Mouse (Mus musculus): Measurements from ENCODE around the gene Metap1. TPM values are rescaled to one million over a fixed set of nuclear protein-coding genes. Genes with fewer than 3 reads are reported as not detected.

The Metap1 gene
- polyA plus RNA-seq, 1 experiment from 2014 or later: 51.8 TPM

DNA sequence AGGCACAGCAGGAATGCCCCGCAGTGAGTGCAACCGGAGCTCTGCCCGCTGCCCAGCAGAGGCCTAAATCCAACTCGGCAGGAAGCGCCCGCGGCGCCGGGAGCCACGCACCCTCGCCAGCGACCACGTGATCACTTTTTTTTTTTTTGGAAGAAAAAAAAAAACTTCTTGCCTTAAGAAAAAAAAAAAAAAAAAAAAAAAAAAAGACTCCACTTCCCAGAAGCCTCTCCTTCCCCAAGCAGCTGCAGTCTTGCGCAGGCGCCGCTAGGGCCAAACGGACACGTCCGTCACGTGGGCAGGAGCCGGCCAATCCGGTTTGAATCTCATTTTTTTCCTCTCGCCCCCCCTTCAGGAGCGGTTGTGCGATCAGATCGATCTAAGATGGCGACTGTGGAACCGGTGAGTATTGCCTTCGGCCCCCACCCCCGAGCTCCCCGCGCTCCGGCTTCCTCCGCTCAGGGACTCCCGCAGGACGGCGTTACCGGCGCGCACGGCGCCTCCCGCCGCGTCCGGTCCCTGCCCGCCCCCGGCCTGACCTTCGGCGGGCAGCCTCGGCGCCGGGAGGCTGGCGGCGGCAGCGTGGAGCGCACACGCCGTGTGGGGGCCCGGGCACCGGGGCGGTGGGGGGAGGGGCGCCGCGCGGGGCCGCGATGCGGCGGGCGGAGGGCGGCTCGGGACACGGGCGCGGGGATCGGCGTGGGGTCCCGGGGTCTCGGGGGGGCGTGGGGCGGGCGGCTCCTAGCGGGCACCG is 37.8 kb upstream of the Metap1 start:
- 2% methylated on average over 69 of the region's 85 CpGs for WGBS
- ATAC-seq (replicated peaks; ENCODE audit: low FRiP score) (peak; percentile 89), DNase-seq (ENCODE audit: low spot score) (peak; percentile 91)
- Histone ChIP-seq H3K4me2 (peak overlapping the region; percentile 91), H3K4me1 (replicated peaks; ENCODE audit: control insufficient read depth, insufficient read depth, low read length) (peaks cover 33% of the 10 kb centered on the region), H3K4me3 (ENCODE audit: low read depth, low read length) (peak overlapping the region; percentile 100), H3K9ac (ENCODE audit: low read depth, low read length) (peak overlapping the region; percentile 99), H3K27ac (ENCODE audit: low read depth, low read length) (peak overlapping the region; percentile 97), H3K36me3 (ENCODE audit: control insufficient read depth, insufficient read depth, low read length) (no peaks in the 10 kb centered on the region), H3K9me3 (ENCODE audit: control insufficient read depth, low read length) (no peaks in the 10 kb centered on the region), H3K27me3 (replicated peaks; ENCODE audit: control insufficient read depth, insufficient read depth, low read length) (no peaks in the 10 kb centered on the region)

DNA sequence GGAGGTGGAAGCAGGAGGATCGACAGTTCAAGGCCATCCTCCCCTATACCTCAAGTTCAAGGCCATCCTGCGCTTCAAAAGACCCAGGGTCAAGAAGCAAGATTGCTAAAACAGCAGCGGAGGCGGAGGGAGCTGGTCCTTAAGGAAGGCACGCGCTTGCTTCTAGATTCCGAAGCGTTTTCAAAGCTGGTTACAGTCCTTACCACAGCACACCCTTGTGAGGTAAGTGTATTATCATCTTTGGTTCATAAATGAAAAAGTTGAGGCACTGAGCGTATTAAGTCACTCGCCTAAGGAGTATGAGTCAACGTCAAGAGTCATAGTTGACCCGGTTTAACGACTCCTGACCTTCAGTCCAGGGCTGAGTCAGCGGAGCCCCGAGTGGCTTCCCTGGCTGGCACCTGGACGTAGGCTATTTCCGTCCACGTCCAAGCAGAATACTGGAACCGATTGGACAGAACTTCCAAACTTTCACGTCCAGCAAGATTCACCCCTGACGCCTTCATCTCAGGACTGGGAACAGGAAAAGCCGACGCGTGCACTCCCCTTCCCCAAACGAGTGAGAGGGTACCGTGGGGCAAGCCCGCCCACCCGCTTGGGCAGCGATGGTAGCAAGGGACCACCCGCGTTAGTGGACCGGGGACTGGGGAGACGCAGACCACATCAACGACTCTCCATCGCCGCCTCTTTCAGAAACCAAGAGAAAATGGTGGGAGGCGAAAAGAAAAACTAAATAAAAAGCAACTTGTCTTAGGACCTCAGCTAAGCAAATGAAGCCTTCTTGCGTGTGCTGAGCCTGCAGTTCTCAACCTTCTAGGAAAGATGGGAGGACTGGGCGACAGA is 37.0 kb upstream of the Metap1 start, which contains the start of gene Eif4e:
TSS of gene Eif4e (plus strand) at position 107 of the 843 bp plus-strand sequence.
- ATAC-seq (replicated peaks; ENCODE audit: low FRiP score) (peak; percentile 40), DNase-seq (ENCODE audit: low spot score) (no peak)
- Histone ChIP-seq H3K9me3 (ENCODE audit: control insufficient read depth, low read length) (no peaks in the 10 kb centered on the region), H3K4me3 (ENCODE audit: low read depth, low read length) (peak within 1 kb of the TSS; percentile 100), H3K27ac (ENCODE audit: low read depth, low read length) (peak within 1 kb of the TSS; percentile 88), H3K36me3 (ENCODE audit: control insufficient read depth, insufficient read depth, low read length) (no peaks in the 10 kb centered on the region), H3K4me2 (peak within 1 kb of the TSS; percentile 91), H3K9ac (ENCODE audit: low read depth, low read length) (peak within 1 kb of the TSS; percentile 99), H3K4me1 (replicated peaks; ENCODE audit: control insufficient read depth, insufficient read depth, low read length) (peaks cover 25% of the 10 kb centered on the region), H3K27me3 (replicated peaks; ENCODE audit: control insufficient read depth, insufficient read depth, low read length) (no peaks in the 10 kb centered on the region)
- WGBS: 1% methylated on average over 39 of the region's 39 CpGs

DNA sequence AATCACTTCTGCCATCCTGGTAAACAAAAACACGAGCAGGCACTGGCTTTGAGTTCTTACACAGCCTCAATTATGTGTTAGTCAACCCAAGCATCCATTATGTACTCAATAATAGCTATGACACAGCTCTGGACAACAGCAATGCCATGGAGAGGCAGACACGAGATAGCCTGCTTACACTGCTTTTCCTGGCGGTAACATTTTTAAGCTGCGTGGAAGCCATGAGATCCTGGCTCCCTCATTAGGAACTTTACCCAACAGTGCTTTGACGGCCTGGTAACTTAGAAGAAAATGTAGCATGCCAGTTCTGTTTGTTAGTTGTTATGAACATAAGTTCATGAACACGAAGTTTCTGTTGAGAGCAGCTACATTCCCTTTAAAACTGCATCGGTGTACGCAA is 36.2 kb upstream of the Metap1 start:
- Histone ChIP-seq H3K4me3 (ENCODE audit: low read depth, low read length) (peak overlapping the region; percentile 100), H3K9ac (ENCODE audit: low read depth, low read length) (peak overlapping the region; percentile 91), H3K4me1 (replicated peaks; ENCODE audit: control insufficient read depth, insufficient read depth, low read length) (peaks cover 20% of the 10 kb centered on the region)

DNA sequence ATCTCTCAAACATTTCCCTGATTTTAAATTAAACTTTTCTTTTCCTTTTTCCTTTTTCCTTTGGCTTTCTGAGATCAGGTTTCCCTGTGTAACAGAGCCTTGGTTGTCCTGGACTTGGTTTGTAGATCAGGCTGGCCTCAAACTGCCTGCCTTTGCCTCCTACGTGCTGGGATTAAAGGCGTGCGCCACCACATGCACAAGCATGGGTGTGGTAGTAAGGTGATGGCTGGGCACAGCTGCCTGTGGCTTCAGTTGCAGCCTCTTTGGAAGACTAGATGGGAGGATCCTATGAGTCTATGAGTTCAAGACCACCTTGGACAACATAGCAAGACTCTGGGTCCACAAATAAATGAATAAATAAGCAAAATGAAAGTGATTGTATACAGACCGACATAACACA is 34.6 kb upstream of the Metap1 start:
- H3K4me3 ChIP-seq (ENCODE audit: low read depth, low read length): no peak overlapping the region
- DNase-seq (ENCODE audit: low spot score) (peak; percentile 24), ATAC-seq (replicated peaks; ENCODE audit: low FRiP score) (no peak)

More for the DNA sequence above, 36.2 kb upstream of the Metap1 start:
- H3K27ac ChIP-seq (ENCODE audit: low read depth, low read length): no peak overlapping the region
- ATAC-seq (replicated peaks; ENCODE audit: low FRiP score) (no peak), DNase-seq (ENCODE audit: low spot score) (no peak)
- H3K36me3 ChIP-seq (ENCODE audit: control insufficient read depth, insufficient read depth, low read length): no peaks in the 10 kb centered on the region
- peak overlapping the region; percentile 91 for H3K4me2 ChIP-seq
- no peaks in the 10 kb centered on the region for H3K27me3 ChIP-seq (replicated peaks; ENCODE audit: control insufficient read depth, insufficient read depth, low read length)
- H3K9me3 ChIP-seq (ENCODE audit: control insufficient read depth, low read length): no peaks in the 10 kb centered on the region
- WGBS: 62% methylated on average over 8 of the region's 8 CpGs

DNA sequence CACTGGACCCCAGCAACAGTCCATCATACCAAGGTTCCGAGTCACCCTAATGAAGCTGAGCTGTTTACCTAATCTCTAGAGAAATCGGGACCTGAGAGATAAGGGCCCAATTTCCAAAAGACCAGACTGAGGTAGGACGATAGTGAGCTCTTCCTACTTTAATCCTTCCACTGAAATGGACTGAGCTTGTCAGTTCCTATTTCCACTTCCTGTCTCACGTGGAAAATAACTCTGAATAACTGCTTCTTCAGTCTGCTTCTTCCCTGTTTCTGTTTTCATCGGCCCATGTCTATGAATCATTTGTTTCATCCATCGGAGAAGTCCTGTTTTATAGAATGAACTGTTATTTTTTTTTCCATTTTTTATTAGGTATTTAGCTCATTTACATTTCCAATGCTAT is 29.9 kb upstream of the Metap1 start:
- DNase-seq (ENCODE audit: low spot score) (no peak), ATAC-seq (replicated peaks; ENCODE audit: low FRiP score) (no peak)
- Histone ChIP-seq H3K36me3 (ENCODE audit: control insufficient read depth, insufficient read depth, low read length) (no peaks in the 10 kb centered on the region), H3K27me3 (replicated peaks; ENCODE audit: control insufficient read depth, insufficient read depth, low read length) (no peaks in the 10 kb centered on the region), H3K27ac (ENCODE audit: low read depth, low read length) (no peak overlapping the region), H3K4me3 (ENCODE audit: low read depth, low read length) (no peak overlapping the region), H3K9me3 (ENCODE audit: control insufficient read depth, low read length) (no peaks in the 10 kb centered on the region), H3K4me2 (no peak overlapping the region), H3K4me1 (replicated peaks; ENCODE audit: control insufficient read depth, insufficient read depth, low read length) (no peaks in the 10 kb centered on the region), H3K9ac (ENCODE audit: low read depth, low read length) (no peak overlapping the region)
- WGBS: 63% methylated on average over 6 of the region's 6 CpGs

More for the DNA sequence above, 34.6 kb upstream of the Metap1 start:
- Histone ChIP-seq H3K4me1 (replicated peaks; ENCODE audit: control insufficient read depth, insufficient read depth, low read length) (peaks cover 6% of the 10 kb centered on the region), H3K9me3 (ENCODE audit: control insufficient read depth, low read length) (no peaks in the 10 kb centered on the region), H3K36me3 (ENCODE audit: control insufficient read depth, insufficient read depth, low read length) (no peaks in the 10 kb centered on the region), H3K27me3 (replicated peaks; ENCODE audit: control insufficient read depth, insufficient read depth, low read length) (no peaks in the 10 kb centered on the region), H3K27ac (ENCODE audit: low read depth, low read length) (no peak overlapping the region), H3K4me2 (no peak overlapping the region), H3K9ac (ENCODE audit: low read depth, low read length) (no peak overlapping the region)
- 92% methylated on average over 4 of the region's 4 CpGs for WGBS

DNA sequence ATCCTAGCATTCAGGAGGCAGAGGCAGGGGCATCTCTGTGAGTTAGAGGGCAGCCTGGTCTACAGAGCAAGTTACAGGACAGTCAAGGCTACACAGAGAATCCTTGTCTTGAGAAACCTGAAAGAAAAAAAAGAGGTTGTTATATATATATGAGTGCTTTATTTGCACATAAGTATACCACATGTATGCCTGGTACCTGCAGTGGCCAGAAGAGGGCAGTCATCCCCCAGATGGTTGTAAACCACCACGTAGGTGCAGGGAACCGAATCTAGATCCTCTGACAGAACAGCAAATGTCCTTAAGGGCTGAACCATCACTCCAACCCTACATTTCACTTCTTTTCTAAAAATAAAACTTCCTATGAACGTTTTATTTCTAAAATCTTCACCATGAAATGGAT is 28.6 kb upstream of the Metap1 start:
- ATAC-seq (replicated peaks; ENCODE audit: low FRiP score): no peak
- no peak overlapping the region for H3K27ac ChIP-seq (ENCODE audit: low read depth, low read length)
- DNase-seq (ENCODE audit: low spot score): no peak
- H3K36me3 ChIP-seq (ENCODE audit: control insufficient read depth, insufficient read depth, low read length): no peaks in the 10 kb centered on the region
- no peak overlapping the region for H3K9ac ChIP-seq (ENCODE audit: low read depth, low read length)
- H3K4me2 ChIP-seq: no peak overlapping the region
- H3K9me3 ChIP-seq (ENCODE audit: control insufficient read depth, low read length): no peaks in the 10 kb centered on the region
- H3K27me3 ChIP-seq (replicated peaks; ENCODE audit: control insufficient read depth, insufficient read depth, low read length): no peaks in the 10 kb centered on the region
- no peaks in the 10 kb centered on the region for H3K4me1 ChIP-seq (replicated peaks; ENCODE audit: control insufficient read depth, insufficient read depth, low read length)
- H3K4me3 ChIP-seq (ENCODE audit: low read depth, low read length): no peak overlapping the region
- WGBS: 63% methylated on average over 3 of the region's 3 CpGs

DNA sequence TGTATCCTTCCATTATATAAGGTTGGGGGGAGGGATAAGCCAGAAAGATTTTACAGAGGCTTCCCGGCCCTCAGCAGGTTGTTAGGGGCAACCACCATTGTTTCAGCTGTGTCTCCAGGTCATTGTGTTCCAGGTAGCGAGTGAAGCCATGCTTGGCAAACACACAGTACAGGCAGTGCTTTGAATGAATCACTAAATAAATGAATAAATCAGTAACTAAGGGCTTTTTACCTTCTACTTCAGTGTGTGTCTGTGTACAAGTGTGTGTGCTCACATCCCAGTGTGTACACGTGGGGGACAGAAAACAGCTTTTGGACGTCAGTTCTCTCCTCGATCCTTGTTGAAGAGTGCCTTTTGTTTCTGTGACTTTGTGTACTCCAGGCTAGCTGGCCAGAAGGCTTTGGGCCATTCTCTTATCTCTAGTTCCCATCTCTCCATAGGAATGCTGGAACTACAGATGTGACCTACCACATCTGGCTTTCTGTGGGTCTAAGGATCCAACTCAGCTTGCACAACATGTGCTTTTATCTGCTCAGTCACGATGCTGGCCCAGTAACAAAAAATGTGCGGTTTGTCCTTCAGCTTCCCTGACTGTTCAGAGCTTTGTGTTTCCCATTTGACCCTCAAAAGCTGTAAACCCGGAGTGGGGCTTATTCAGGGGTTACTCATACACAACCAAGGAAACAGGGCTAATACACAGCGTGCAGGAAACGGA is 26.5 kb upstream of the Metap1 start:
- no peak overlapping the region for H3K9ac ChIP-seq (ENCODE audit: low read depth, low read length)
- no peaks in the 10 kb centered on the region for H3K4me1 ChIP-seq (replicated peaks; ENCODE audit: control insufficient read depth, insufficient read depth, low read length)
- H3K9me3 ChIP-seq (ENCODE audit: control insufficient read depth, low read length): no peaks in the 10 kb centered on the region
- 69% methylated on average over 10 of the region's 10 CpGs for WGBS
- no peak for ATAC-seq (replicated peaks; ENCODE audit: low FRiP score)
- no peak for DNase-seq (ENCODE audit: low spot score)
- H3K27ac ChIP-seq (ENCODE audit: low read depth, low read length): no peak overlapping the region
- no peak overlapping the region for H3K4me3 ChIP-seq (ENCODE audit: low read depth, low read length)
- no peaks in the 10 kb centered on the region for H3K27me3 ChIP-seq (replicated peaks; ENCODE audit: control insufficient read depth, insufficient read depth, low read length)
- H3K36me3 ChIP-seq (ENCODE audit: control insufficient read depth, insufficient read depth, low read length): no peaks in the 10 kb centered on the region
- no peak overlapping the region for H3K4me2 ChIP-seq

DNA sequence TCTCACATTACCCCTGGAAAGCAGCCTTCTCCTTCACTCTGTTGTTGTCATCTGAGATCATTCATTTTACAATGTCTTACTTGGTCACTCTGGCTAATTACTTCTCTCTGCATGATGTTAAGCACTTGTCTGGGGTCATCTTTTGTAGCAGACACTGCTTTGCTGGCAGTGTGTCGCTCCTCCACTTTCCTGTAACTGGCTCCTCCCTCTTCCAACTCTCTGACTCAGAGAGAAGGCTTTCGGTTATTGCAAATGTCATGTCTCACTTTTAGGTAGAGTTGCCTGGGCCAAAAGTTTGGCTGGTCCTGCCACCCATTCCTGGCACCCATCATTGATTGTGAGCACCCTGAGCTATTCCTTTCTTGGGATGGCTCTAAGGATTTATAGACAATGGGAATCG is 25.4 kb upstream of the Metap1 start:
- Histone ChIP-seq H3K9ac (ENCODE audit: low read depth, low read length) (no peak overlapping the region), H3K4me1 (replicated peaks; ENCODE audit: control insufficient read depth, insufficient read depth, low read length) (no peaks in the 10 kb centered on the region), H3K36me3 (ENCODE audit: control insufficient read depth, insufficient read depth, low read length) (no peaks in the 10 kb centered on the region), H3K9me3 (ENCODE audit: control insufficient read depth, low read length) (no peaks in the 10 kb centered on the region), H3K27ac (ENCODE audit: low read depth, low read length) (no peak overlapping the region), H3K4me2 (no peak overlapping the region), H3K27me3 (replicated peaks; ENCODE audit: control insufficient read depth, insufficient read depth, low read length) (no peaks in the 10 kb centered on the region), H3K4me3 (ENCODE audit: low read depth, low read length) (no peak overlapping the region)
- 68% methylated on average over 3 of the region's 3 CpGs for WGBS
- DNase-seq (ENCODE audit: low spot score) (no peak), ATAC-seq (replicated peaks; ENCODE audit: low FRiP score) (no peak)
